Mouse (Mus musculus): ENCODE measurements around the gene Gm12666. TPM values are rescaled to one million over a fixed set of nuclear protein-coding genes. Genes with fewer than 3 reads are reported as not detected.
"Not testable (repeated sequence)": the region's sequence is repeated elsewhere in the genome, so short reads cannot be mapped to it uniquely, and the experiment has no call there.

Gm12666 gene
- total RNA-seq (2012; rRNA removed) (not detected in 2 replicates), polyA plus RNA-seq (2012; ENCODE audit: insufficient read depth in 1 of 2, insufficient read length in 2 of 2, low read depth in 1 of 2, low replicate concordance in 2 of 2, missing spikeins in 1 of 2) (under 1 TPM in 1 of 2 experiments, not detected in 1; 0.28 TPM)

DNA sequence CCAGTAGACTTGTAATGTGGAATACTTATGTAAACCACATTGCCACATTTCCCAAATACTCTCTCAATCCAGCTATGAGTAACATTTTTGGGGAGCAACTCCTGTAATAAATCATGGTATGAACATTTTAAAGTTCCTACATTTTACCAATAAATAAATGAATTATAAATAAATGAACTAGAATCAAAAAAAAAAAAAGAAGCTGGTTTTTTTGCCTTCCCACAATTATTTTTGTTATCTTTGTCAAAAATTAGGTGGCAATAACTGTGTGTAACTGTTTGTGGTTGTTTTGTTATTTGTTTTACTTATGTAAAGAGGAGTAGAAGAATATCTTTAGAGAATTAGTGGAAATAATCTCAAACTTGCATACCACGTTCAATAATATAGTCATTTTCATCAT lies at the start of gene Gm12666:
Gm12666 (minus strand) TSS at position 101 of the 400 bp plus-strand sequence.
- H3K27me3 ChIP-seq (ENCODE audit: control insufficient read depth in 1 of 2, insufficient read depth in 2 of 2, low read length in 2 of 2); H3K9me3 ChIP-seq (replicated peaks; ENCODE audit: insufficient read depth, low read length); H3K36me3 ChIP-seq (ENCODE audit: control insufficient read depth in 1 of 2, insufficient read depth in 2 of 2, low read length in 2 of 2); H3K9ac ChIP-seq (ENCODE audit: control insufficient read depth, low read depth, low read length, poor library complexity, severe bottlenecking); H3K79me2 ChIP-seq (ENCODE audit: control insufficient read depth, insufficient read depth, low read length, poor library complexity); DNase-seq (ENCODE audit: low read depth, low spot score); H3K4me3 ChIP-seq (ENCODE audit: control insufficient read depth in 1 of 2, insufficient read depth in 1 of 2, low read depth in 2 of 2, low read length in 2 of 2); H3K27ac ChIP-seq (ENCODE audit: control insufficient read depth, low read depth, low read length); H3K4me1 ChIP-seq (ENCODE audit: control insufficient read depth in 1 of 2, insufficient read depth in 2 of 2, low read length in 2 of 2): not testable (repeated sequence)

- no peaks in the 10 kb centered on the region for H3K9me3 ChIP-seq (replicated peaks; ENCODE audit: insufficient read depth, low read length)
- H3K4me1 ChIP-seq (ENCODE audit: control insufficient read depth in 1 of 2, insufficient read depth in 2 of 2, low read length in 2 of 2), result peaks cover 0 to 6% of the 10 kb centered on the region in 2 experiments; a peak in 1 of 4 replicates
- no peaks in the 10 kb centered on the region for H3K79me2 ChIP-seq (ENCODE audit: control insufficient read depth, insufficient read depth, low read length, poor library complexity)
- DNase-seq (ENCODE audit: low read depth, low spot score), result peak; percentile 8
- H3K27ac ChIP-seq (ENCODE audit: control insufficient read depth, low read depth, low read length), result no peak overlapping the region
- H3K4me3 ChIP-seq (ENCODE audit: control insufficient read depth in 1 of 2, insufficient read depth in 1 of 2, low read depth in 2 of 2, low read length in 2 of 2), result no peak overlapping the region
- no peaks in the 10 kb centered on the region for H3K36me3 ChIP-seq (ENCODE audit: control insufficient read depth in 1 of 2, insufficient read depth in 2 of 2, low read length in 2 of 2)
- H3K27me3 ChIP-seq (ENCODE audit: control insufficient read depth in 1 of 2, insufficient read depth in 2 of 2, low read length in 2 of 2), result no peaks in the 10 kb centered on the region
- no peak overlapping the region for H3K9ac ChIP-seq (ENCODE audit: control insufficient read depth, low read depth, low read length, poor library complexity, severe bottlenecking)
- TF ChIP-seq SMC3 (IDR thresholded peaks at IDR 0.05; ENCODE audit: low read depth, low read length), result peak; percentile 40
- TF ChIP-seq MYC (IDR thresholded peaks at IDR 0.05; ENCODE audit: low read depth, low read length), result no peak
- TF ChIP-seq RAD21 (IDR thresholded peaks at IDR 0.05; ENCODE audit: low read depth, low read length), result peak; percentile 25
- peak in 1 of 3 experiments; percentile 25; a peak in 2 of 6 replicates for TF ChIP-seq CTCF (IDR thresholded peaks at IDR 0.05 in 2 of 3, conservative IDR thresholded peaks at IDR 0.05 in 1 of 3; ENCODE audit: control insufficient read depth in 1 of 3, insufficient read depth in 1 of 3, low read depth in 2 of 3, low read length in 3 of 3, poor library complexity in 1 of 3, severe bottlenecking in 1 of 3)
These were observed 34.8 kb upstream of the Gm12666 start for GRCm38 (mm10) chr4:92226326-92226725.

DNA sequence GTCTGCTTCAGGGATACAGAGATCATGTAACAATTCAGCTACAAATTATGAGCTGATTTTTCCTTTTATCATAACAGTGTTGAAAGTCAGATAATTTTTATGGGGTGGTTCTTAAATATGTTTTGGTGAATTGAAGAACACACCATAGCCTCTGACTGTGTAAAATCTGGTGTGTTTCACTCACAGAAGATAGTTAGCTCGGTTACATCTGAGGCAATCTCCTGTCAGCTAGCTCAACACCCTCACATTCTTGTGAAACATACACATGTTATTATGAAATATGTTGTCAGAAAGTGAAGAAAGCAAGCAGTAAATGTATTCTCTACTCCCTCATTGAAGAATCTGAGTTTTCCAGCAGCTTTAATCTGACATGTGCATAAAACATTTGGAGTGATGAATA lies 24.7 kb upstream of the Gm12666 start:
- H3K27me3 ChIP-seq (ENCODE audit: control insufficient read depth in 1 of 2, insufficient read depth in 2 of 2, low read length in 2 of 2), result no peaks in the 10 kb centered on the region
- no peak overlapping the region for H3K27ac ChIP-seq (ENCODE audit: control insufficient read depth, low read depth, low read length)
- no peak overlapping the region for H3K9ac ChIP-seq (ENCODE audit: control insufficient read depth, low read depth, low read length, poor library complexity, severe bottlenecking)
- DNase-seq (ENCODE audit: low read depth, low spot score), result no peak
- H3K4me3 ChIP-seq (ENCODE audit: control insufficient read depth in 1 of 2, insufficient read depth in 1 of 2, low read depth in 2 of 2, low read length in 2 of 2), result no peak overlapping the region
- no peaks in the 10 kb centered on the region for H3K79me2 ChIP-seq (ENCODE audit: control insufficient read depth, insufficient read depth, low read length, poor library complexity)
- H3K4me1 ChIP-seq (ENCODE audit: control insufficient read depth in 1 of 2, insufficient read depth in 2 of 2, low read length in 2 of 2), result peaks cover 0 to 5% of the 10 kb centered on the region in 2 experiments; a peak in 1 of 4 replicates
- TF ChIP-seq ZKSCAN1 (IDR thresholded peaks at IDR 0.05; ENCODE audit: low read depth, low read length), result no peak
- TF ChIP-seq TAL1 (IDR thresholded peaks at IDR 0.05; ENCODE audit: low read length), result no peak
- no peaks in the 10 kb centered on the region for H3K36me3 ChIP-seq (ENCODE audit: control insufficient read depth in 1 of 2, insufficient read depth in 2 of 2, low read length in 2 of 2)
- no peaks in the 10 kb centered on the region for H3K9me3 ChIP-seq (replicated peaks; ENCODE audit: insufficient read depth, low read length)

GRCm38 (mm10) chr4:92152646-92153045 lies 38.9 kb downstream of the Gm12666 start:
- no peak overlapping the region for H3K4me3 ChIP-seq (ENCODE audit: control insufficient read depth in 1 of 2, insufficient read depth in 1 of 2, low read depth in 2 of 2, low read length in 2 of 2)
- H3K27ac ChIP-seq (ENCODE audit: control insufficient read depth, low read depth, low read length), result no peak overlapping the region
- TF ChIP-seq E2F4 (IDR thresholded peaks at IDR 0.05; ENCODE audit: borderline replicate concordance, low read depth, low read length), result no peak
- no peak for TF ChIP-seq TBP (IDR thresholded peaks at IDR 0.05; ENCODE audit: low read depth, low read length)
- no peak for TF ChIP-seq MAZ (IDR thresholded peaks at IDR 0.05; ENCODE audit: low read depth, low read length)
- TF ChIP-seq SMC3 (IDR thresholded peaks at IDR 0.05; ENCODE audit: low read depth, low read length), result no peak
- no peak for TF ChIP-seq MAX (IDR thresholded peaks at IDR 0.05; ENCODE audit: low read length)
- no peak for TF ChIP-seq BHLHE40 (IDR thresholded peaks at IDR 0.05; ENCODE audit: borderline replicate concordance, low read depth, low read length)
- no peak for TF ChIP-seq KAT2A (conservative IDR thresholded peaks at IDR 0.05; ENCODE audit: low read depth, low read length)
- TF ChIP-seq RAD21 (IDR thresholded peaks at IDR 0.05; ENCODE audit: low read depth, low read length), result no peak
- no peak for TF ChIP-seq ZC3H11A (IDR thresholded peaks at IDR 0.05; ENCODE audit: low read depth, low read length)
- no peak for TF ChIP-seq POLR2AphosphoS2 (IDR thresholded peaks at IDR 0.05; ENCODE audit: low read length)
- no peak for TF ChIP-seq POLR2AphosphoS5 (IDR thresholded peaks at IDR 0.05; ENCODE audit: borderline replicate concordance, low read depth, low read length)
- TF ChIP-seq SIN3A (IDR thresholded peaks at IDR 0.05; ENCODE audit: low read length), result no peak
- no peak for TF ChIP-seq JUND (IDR thresholded peaks at IDR 0.05; ENCODE audit: low read depth, low read length)
- TF ChIP-seq NRF1 (IDR thresholded peaks at IDR 0.05; ENCODE audit: insufficient read depth, low read depth, low read length, poor library complexity, severe bottlenecking), result no peak
- TF ChIP-seq MYC (IDR thresholded peaks at IDR 0.05; ENCODE audit: low read depth, low read length), result no peak
- H3K27me3 ChIP-seq (ENCODE audit: control insufficient read depth in 1 of 2, insufficient read depth in 2 of 2, low read length in 2 of 2), result no peaks in the 10 kb centered on the region
- no peak for DNase-seq (ENCODE audit: low read depth, low spot score)
- no peaks in the 10 kb centered on the region for H3K4me1 ChIP-seq (ENCODE audit: control insufficient read depth in 1 of 2, insufficient read depth in 2 of 2, low read length in 2 of 2)
- H3K79me2 ChIP-seq (ENCODE audit: control insufficient read depth, insufficient read depth, low read length, poor library complexity), result no peaks in the 10 kb centered on the region
- H3K9ac ChIP-seq (ENCODE audit: control insufficient read depth, low read depth, low read length, poor library complexity, severe bottlenecking), result no peak overlapping the region
- H3K9me3 ChIP-seq (replicated peaks; ENCODE audit: insufficient read depth, low read length), result no peaks in the 10 kb centered on the region
- no peaks in the 10 kb centered on the region for H3K36me3 ChIP-seq (ENCODE audit: control insufficient read depth in 1 of 2, insufficient read depth in 2 of 2, low read length in 2 of 2)
